Mouse (Mus musculus): ENCODE results near the gene Rpl22l1.
"Not testable (repeated sequence)": the region's sequence is repeated elsewhere in the genome, so short reads cannot be mapped to it uniquely, and the experiment has no call there.

Rpl22l1 gene

DNA sequence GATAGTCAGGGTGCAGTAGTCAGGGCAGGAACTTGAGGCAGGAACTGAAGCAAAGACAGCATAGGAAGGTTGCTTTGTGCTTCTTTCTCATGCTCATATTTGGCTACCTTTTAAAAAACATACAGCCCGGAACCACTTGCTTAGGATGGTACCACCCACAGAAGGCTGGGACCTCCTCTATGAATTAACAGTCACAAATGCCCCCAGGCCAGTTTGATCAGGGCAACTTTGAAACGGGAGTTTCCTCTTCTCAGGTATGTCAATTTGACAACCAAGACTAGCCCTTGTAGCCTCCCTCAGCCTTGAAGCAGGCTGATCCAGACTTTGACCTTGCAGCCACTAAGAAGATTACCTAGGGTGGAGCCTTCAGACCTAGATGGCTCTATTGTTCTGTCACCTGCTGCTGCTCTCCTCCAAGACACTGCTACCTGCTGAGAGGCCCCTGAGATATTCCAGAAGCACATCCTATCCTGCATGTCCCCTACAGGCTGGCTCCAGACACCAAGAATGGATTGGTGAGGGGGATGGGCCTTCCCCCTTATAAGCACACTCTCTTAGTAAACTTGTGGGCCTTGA lies 31.6 kb downstream of the Rpl22l1 start:
- DNase-seq (ENCODE audit: low spot score), result no peak

DNA sequence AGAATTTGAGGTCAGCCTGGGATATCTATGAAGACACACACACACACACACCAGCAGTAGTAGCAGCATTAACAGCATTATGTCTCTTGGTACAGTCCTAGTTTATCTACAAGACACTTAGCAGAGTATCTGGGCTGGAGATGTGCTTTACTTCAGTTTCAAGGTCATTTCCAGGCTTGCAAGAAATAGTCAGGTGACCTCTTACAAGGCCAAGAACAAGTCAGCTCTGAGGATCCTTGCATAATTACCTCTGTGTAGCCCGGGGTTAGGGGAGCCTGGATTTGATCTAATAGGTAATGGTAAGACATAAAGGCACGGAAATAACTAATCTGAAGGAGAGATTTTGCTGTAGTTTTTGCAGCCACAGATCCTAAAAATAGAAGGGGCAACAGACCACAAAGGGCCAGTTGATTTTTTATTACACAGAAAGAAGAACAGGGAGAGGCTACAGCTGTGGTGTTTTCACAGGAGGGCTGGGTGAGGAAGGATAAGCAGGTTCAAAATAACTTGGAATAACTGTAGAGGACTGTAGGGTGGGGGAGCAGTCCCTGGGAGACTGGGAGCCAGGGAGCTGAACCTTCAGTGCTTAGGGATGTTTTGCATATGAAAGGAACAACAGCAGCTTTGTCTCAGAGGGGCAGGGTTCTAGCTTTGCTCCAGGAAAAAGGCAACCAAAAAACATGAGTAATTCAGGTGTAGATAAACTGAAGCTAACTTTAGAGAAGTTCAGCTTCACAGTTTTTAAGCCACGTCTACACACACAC lies 36.8 kb downstream of the Rpl22l1 start:
- DNase-seq (ENCODE audit: low spot score), result no peak

DNA sequence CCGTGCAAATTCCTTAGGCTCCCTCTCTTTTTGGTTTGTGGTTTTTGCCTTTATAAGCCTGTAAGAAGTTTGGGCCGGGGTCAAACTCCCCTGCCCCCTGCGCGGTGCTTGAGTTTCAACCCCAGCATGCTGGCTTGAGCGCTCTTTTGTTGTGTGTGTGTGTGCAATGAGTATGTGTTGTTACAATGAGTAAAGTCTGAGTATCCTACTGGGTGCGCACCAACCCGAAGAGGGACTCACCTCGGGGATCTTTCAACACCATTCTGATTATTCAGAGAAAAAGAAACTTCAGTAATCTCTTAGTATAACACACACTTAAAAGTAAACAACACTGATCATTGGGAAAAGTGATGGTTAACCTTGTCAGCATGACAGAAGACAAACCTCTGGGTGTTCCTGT lies 38.0 kb downstream of the Rpl22l1 start:
- DNase-seq (ENCODE audit: low spot score), result no peak

DNA sequence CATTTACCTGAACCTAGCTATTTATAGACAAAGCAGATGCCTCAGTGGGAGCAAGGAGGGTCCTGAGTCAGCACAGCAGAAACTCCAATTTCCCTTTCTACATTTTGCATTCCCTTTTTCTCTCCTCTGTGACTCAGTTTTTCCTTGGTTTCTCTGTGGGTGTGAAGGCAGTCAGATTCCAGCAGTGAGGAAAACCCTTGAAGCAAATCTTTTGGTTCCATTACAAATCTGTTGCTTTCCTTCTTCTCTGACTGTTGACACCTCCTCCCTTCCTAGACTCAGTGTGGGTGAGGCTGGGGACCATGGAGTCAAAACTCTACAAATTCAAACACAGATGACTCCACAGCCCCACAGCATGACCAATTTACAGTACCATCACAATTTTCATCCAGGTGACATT lies 41.9 kb downstream of the Rpl22l1 start:
- no peak for DNase-seq (ENCODE audit: low spot score)

DNA sequence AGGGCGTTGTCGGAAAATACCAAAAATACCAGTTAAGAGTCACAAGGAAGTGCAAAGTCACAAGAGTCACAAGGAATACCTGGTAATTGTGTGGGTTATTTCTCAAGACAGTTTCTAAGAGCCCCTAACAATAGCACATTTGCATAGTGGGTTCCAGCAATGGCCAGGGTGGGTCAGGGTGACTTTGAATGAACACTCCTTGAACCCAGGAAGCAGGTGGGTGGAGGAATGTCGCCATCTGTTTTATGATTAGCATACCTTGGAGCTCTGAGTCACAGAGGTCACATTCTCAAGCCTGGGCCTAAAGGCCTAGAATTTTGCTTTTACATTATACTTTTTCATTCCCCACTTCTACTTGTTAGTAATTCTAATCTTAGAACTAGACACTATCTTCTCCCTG lies 46.9 kb downstream of the Rpl22l1 start:
- DNase-seq (ENCODE audit: low spot score), result not testable (repeated sequence)
